Mouse (Mus musculus): ENCODE results near the gene Stxbp3.

DNA sequence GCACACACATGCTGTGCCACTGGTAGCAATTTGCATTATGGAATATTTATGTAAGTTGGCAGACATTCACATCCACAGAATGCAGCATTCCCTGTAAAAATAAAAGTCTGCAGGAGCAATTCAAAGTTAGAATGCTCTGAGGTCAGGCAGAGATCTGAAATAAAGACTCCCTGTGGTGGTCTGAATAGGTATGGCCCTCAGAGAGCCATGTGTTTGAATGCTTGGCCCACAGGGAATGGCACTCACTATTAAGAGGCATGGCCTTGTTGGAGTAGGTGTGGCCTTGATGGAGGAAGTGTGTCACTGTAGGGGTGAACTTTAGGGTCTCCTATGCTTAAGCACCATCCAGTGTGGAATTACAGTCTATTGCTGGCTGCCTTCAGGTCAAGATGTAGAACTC, 47.9 kb downstream of the Stxbp3 start:
- no peak for TF ChIP-seq CTCF (IDR thresholded peaks at IDR 0.05 in 2 of 3, conservative IDR thresholded peaks at IDR 0.05 in 1 of 3; ENCODE audit: control insufficient read depth in 1 of 3, insufficient read depth in 1 of 3, low read depth in 2 of 3, low read length in 3 of 3, poor library complexity in 1 of 3, severe bottlenecking in 1 of 3)
- TF ChIP-seq USF1 (IDR thresholded peaks at IDR 0.05; ENCODE audit: low read depth, low read length): no peak
- TF ChIP-seq POLR2A (IDR thresholded peaks at IDR 0.05; ENCODE audit: control insufficient read depth in 1 of 2, insufficient read depth in 1 of 2, low read depth in 1 of 2, low read length in 2 of 2, poor library complexity in 1 of 2): no peak
- no peak for TF ChIP-seq EP300 (IDR thresholded peaks at IDR 0.05; ENCODE audit: low read depth in 1 of 2, low read length in 2 of 2)
- TF ChIP-seq TAL1 (IDR thresholded peaks at IDR 0.05; ENCODE audit: low read length): no peak
- TF ChIP-seq BHLHE40 (IDR thresholded peaks at IDR 0.05; ENCODE audit: borderline replicate concordance, low read depth, low read length): no peak
- TF ChIP-seq MYB (IDR thresholded peaks at IDR 0.05; ENCODE audit: low read depth, low read length): no peak
- TF ChIP-seq RAD21 (IDR thresholded peaks at IDR 0.05; ENCODE audit: low read depth, low read length): no peak
- TF ChIP-seq NELFE (IDR thresholded peaks at IDR 0.05; ENCODE audit: low read depth, low read length): no peak
- TF ChIP-seq CHD2 (IDR thresholded peaks at IDR 0.05; ENCODE audit: low read length): no peak
- TF ChIP-seq TCF12 (IDR thresholded peaks at IDR 0.05; ENCODE audit: low read depth, low read length): no peak
- no peak for TF ChIP-seq POLR2AphosphoS5 (IDR thresholded peaks at IDR 0.05; ENCODE audit: borderline replicate concordance, low read depth, low read length)
- no peak for TF ChIP-seq POLR2AphosphoS2 (IDR thresholded peaks at IDR 0.05; ENCODE audit: low read length)
